Mouse (Mus musculus) kidney, adult 2 months (tissue): ENCODE results near the gene Car1. TPM values are rescaled to one million over a fixed set of nuclear protein-coding genes. Genes with fewer than 3 reads are reported as not detected.

Experiments used
- DNase-seq: peaks from one replicate; pipeline ENCODE4 v3.0.0; 2021
- H3K27ac ChIP-seq: fragments of 200-500 bp; 2 replicates; pipeline ENCODE4 v1.5.1; 2012; ENCODE audit warnings: low read depth, low read length, control low read depth, inconsistent platforms; ENCODE audit not compliant: insufficient read depth
- H3K27me3 ChIP-seq: fragments of 200-500 bp; replicated peaks from 2 replicates; pipeline ENCODE4 v1.6.1; 2012; ENCODE audit warnings: mild to moderate bottlenecking, moderate library complexity, low read length, inconsistent platforms; ENCODE audit not compliant: control insufficient read depth, insufficient read depth
- H3K36me3 ChIP-seq: fragments of 200-500 bp; 2 replicates; pipeline ENCODE4 v1.6.1; 2012; ENCODE audit warnings: mild to moderate bottlenecking, moderate library complexity, low read length, inconsistent platforms; ENCODE audit not compliant: control insufficient read depth, insufficient read depth
- H3K4me1 ChIP-seq: fragments of 200-500 bp; 2 replicates; pipeline ENCODE4 v1.6.1; 2011; ENCODE audit warnings: low read length; ENCODE audit not compliant: control insufficient read depth, insufficient read depth
- H3K4me3 ChIP-seq: fragments of 200-500 bp; 2 replicates; pipeline ENCODE4 v1.5.1; 2011; ENCODE audit warnings: mild to moderate bottlenecking, low read depth, low read length, control low read depth; ENCODE audit not compliant: insufficient read depth
- CTCF ChIP-seq: fragments of 200-500 bp; conservative IDR thresholded peaks from 2 replicates; pipeline ENCODE4 v1.5.1; 2011; ENCODE audit warnings: low read depth, mild to moderate bottlenecking, control low read depth, low read length, moderate library complexity, mixed read lengths; ENCODE audit not compliant: insufficient read depth, insufficient read length
- POLR2A ChIP-seq: fragments of 200-500 bp; IDR thresholded peaks from one replicate; pipeline ENCODE4 v1.6.1; 2011; ENCODE audit warnings: low read depth, low read length, control low read depth
- WGBS: fragments of 180-500 bp; shearing (Covaris S2); methylation state at CpG from one replicate; pipeline ENCODE4 v1.1.7; 2018; 5-methylcytosine and 5-hydroxymethylcytosine counted together
- polyA plus RNA-seq: library from polyadenylated mRNA; depleted of rRNA; stranded (reverse); fragments of >200 nt; gene quantifications from 2 replicates; pipeline ENCODE4 v1.2.3, GENCODE M21; 2012

The Car1 gene
- polyA plus RNA-seq, 1 experiment: 0.19 TPM

DNA sequence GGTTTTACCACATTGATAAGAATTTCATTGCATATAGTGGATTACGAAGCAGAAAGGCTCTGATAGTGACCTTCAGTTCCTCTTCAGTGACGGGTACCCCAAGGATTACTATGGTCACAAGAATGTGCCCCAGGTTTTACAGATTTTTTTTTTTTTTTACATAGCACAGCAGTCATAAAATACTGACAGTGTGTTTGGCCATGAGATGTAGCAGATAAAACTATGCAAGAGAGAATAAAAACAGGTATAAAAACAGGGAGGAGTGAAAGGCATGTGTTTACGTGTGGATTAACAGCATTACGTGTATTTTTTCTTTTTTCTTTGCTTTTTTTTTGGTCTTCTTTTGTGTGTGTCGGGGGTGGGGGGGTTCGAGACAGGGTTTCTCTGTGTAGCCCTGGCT is 3.3 kb downstream of the Car1 start:
- Histone ChIP-seq H3K4me1 (no peaks in the 10 kb centered on the region; the same call in 1 of the 2 replicates), H3K27ac (no peak overlapping the region), H3K4me3 (no peak overlapping the region), H3K27me3 (no peaks in the 10 kb centered on the region), H3K36me3 (no peaks in the 10 kb centered on the region)
- WGBS: 88% methylated on average over 6 of the region's 6 CpGs
- TF ChIP-seq POLR2A (no peak), CTCF (no peak)
- DNase-seq: no peak

DNA sequence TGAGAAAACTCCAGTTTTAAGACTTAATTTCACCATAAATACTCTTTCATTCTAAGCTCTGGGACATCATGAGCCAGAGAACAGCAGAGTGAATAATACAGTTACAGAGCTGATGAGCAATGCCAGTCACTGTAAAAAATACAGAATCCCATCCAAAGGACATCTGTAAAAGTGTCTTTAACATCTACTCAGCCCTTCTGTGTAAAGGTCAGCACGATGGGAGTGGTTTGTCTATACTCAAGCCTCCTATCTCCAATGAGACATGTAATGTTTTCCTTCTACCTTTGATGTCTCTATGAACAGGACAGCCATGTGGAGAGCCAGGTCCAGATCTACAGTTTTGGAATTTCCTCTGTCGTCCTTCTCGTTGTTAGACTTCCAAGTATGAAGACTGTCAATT is 11.1 kb downstream of the Car1 start:
- Histone ChIP-seq H3K4me3 (no peak overlapping the region), H3K27ac (no peak overlapping the region), H3K4me1 (no peaks in the 10 kb centered on the region), H3K27me3 (no peaks in the 10 kb centered on the region), H3K36me3 (no peaks in the 10 kb centered on the region)
- no peak for DNase-seq
- TF ChIP-seq CTCF (no peak), POLR2A (no peak)
- 79% methylated on average over 3 of the region's 3 CpGs for WGBS

- no peaks in the 10 kb centered on the region for H3K36me3 ChIP-seq
- H3K4me3 ChIP-seq: no peak overlapping the region
- no peak for DNase-seq
- WGBS: 86% methylated on average over 4 of the region's 4 CpGs
- no peaks in the 10 kb centered on the region for H3K4me1 ChIP-seq
- no peaks in the 10 kb centered on the region for H3K27me3 ChIP-seq
- no peak overlapping the region for H3K27ac ChIP-seq
- TF ChIP-seq CTCF (no peak), POLR2A (no peak)
These were observed 12.7 kb downstream of the Car1 start for GRCm38 (mm10) chr3:14795292-14796020.

DNA sequence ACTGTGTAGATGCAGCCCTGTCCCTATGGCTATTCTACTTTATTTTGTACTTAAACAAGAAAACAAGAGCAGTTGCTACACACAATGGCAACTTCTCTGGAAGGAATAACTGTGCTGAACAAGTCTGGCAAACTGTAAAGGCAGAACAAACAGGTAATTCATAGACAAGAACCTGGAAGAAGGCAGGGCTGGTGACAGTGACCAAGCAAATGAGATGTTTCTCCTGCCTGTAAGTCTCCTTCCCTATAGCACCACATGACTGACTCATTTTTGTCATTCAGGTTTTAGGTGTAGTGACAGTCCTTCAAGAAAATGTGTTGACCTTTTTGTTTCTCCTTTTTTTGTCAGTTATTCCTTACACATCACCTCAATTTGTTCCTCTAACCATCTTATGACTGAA is 16.1 kb downstream of the Car1 start:
- TF ChIP-seq CTCF (no peak), POLR2A (no peak)
- no peak for DNase-seq
- Histone ChIP-seq H3K27ac (no peak overlapping the region), H3K4me3 (no peak overlapping the region), H3K4me1 (peaks cover 1% of the 10 kb centered on the region; the same call in 1 of the 2 replicates), H3K27me3 (no peaks in the 10 kb centered on the region), H3K36me3 (no peaks in the 10 kb centered on the region)

GRCm38 (mm10) chr3:14787607-14788006 is 20.6 kb downstream of the Car1 start:
- DNase-seq: peak; percentile 67

DNA sequence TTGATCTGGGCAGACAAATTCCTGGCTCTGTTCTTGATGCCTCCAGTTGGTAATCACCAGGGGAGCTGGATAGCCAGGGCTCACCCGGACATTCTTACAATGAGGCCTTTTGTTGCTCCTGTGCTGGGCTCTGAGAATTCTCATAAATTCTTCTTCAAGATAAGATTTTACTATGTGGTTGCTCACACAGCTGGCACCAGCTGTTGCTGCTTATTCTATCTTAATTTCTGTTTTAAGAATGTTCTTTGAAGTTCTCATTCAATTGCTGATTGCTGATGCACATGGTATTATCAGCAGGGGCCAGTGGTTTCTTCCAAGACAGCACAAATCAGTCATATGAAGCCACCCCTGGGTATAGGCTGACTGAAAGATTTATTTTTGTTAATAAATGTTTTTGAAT is 21.0 kb downstream of the Car1 start:
- Histone ChIP-seq H3K27ac (peak overlapping the region; percentile 59; the same call in 1 of the 2 replicates), H3K4me3 (no peak overlapping the region), H3K4me1 (peaks cover 6% of the 10 kb centered on the region; the same call in 1 of the 2 replicates), H3K27me3 (no peaks in the 10 kb centered on the region), H3K36me3 (no peaks in the 10 kb centered on the region)
- DNase-seq: peak; percentile 46
- WGBS: 47% methylated on average over 1 of the region's 1 CpGs
- TF ChIP-seq POLR2A: no peak
- TF ChIP-seq CTCF: no peak

More at GRCm38 (mm10) chr3:14787607-14788006, 20.6 kb downstream of the Car1 start:
- Histone ChIP-seq H3K4me1 (peaks cover 6% of the 10 kb centered on the region; the same call in 1 of the 2 replicates), H3K4me3 (no peak overlapping the region), H3K27me3 (no peaks in the 10 kb centered on the region), H3K36me3 (no peaks in the 10 kb centered on the region), H3K27ac (no peak overlapping the region)
- WGBS: 59% methylated on average over 1 of the region's 1 CpGs
- TF ChIP-seq POLR2A: no peak
- no peak for TF ChIP-seq CTCF

DNA sequence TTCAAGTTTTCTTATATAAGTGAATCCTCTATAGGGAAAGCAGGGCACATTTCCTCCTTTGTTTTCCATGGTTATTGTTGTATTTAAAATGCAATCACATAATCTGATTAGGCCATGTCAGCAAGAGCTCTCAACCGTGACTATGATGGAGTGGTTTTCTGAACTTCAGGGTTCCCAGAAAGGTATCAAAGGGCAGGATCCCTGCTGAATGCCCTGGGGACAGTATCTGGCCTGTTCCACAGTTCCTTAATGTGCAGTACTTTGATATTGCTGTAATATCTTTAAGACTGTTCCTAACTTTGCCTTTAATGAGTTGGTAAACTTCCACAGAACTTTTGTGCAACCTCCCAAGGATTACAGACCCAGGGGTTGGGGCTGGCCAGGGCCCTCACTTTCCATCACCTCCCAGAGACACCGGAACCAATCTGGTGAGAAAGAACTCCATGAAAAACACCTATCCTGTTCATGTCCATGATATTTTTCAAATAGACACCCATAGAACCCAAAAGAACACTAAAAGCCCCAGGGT is 21.6 kb downstream of the Car1 start:
- H3K27ac ChIP-seq: peak overlapping the region; percentile 59; the same call in 1 of the 2 replicates
- DNase-seq: peak; percentile 79
- no peak for TF ChIP-seq POLR2A
- TF ChIP-seq CTCF: no peak

More for the DNA sequence above, 21.6 kb downstream of the Car1 start:
- peaks cover 6% of the 10 kb centered on the region; the same call in 1 of the 2 replicates for H3K4me1 ChIP-seq
- H3K27me3 ChIP-seq: no peaks in the 10 kb centered on the region
- WGBS: 48% methylated on average over 2 of the region's 2 CpGs
- H3K36me3 ChIP-seq: no peaks in the 10 kb centered on the region
- no peak overlapping the region for H3K4me3 ChIP-seq
